12 mouse cellular contexts compared by ENCODE assay signal in the genomic region with DNA sequence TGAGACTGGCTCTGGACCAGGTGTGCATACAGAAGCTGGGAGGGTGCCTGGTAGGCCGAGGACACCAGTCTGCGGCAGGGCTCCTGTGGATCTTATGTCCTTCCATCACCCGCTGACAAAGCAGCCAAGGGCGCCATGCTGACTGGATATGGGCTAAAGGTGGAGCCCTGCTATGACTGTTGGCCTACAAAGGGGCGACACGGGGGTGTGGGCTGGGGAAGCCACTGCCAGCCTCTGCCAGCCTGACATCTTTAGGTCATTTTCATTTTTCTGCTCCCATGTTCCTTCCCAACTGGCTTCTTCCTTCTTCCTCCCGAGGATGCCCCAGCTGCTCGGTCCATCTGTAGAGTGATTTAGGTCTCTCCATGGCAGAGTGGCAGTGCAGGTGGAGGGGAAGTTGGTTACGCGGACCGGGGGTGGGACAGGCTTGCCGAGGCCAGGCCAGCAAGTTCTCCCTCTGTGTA.
DNase-seq lines count a peak whose midpoint lies in the region; ATAC-seq and TF ChIP-seq lines count a peak whose summit lies in the region.
"Had no signal": no experiment of that assay in that cellular context is flagged by ENCODE, and none has a peak within 500 bp of the region (broad histone marks: within the 10 kb centered on the region; RNA-seq: fewer than 3 reads in every experiment).

No protein-coding gene starts in this region.

- H3K27me3 ChIP-seq in cerebellum, adult 2 months (ENCODE audit: control insufficient read depth, insufficient read depth, low read length): no peaks in the 10 kb centered on the region
- no peaks in the 10 kb centered on the region for H3K27me3 ChIP-seq in liver, embryonic 12.5 days (replicated peaks)
- H3K27me3 ChIP-seq in liver, postnatal 0 days (ENCODE audit: insufficient read depth, low read length): no peaks in the 10 kb centered on the region

- ATAC-seq in liver, embryonic 12.5 days: no peak
- ATAC-seq in liver, postnatal 0 days: no peak

- H3K4me1 ChIP-seq in cerebellum, adult 2 months (ENCODE audit: control insufficient read depth, insufficient read depth, low read length): peaks cover 54% of the 10 kb centered on the region
- H3K4me1 ChIP-seq in liver, embryonic 12.5 days: peaks cover 65% of the 10 kb centered on the region
- peaks cover 35% of the 10 kb centered on the region for H3K4me1 ChIP-seq in liver, postnatal 0 days (ENCODE audit: insufficient read depth)

- peak; percentile 59 to 61 for DNase-seq in cerebellum, adult 2 months
- no peak for DNase-seq in cerebellum, adult 8-10 months
- no peak for DNase-seq in liver
- DNase-seq in cerebellum, postnatal 25 days: peak; percentile 48 to 62
- no peak for DNase-seq in liver, postnatal 0 days
- no peak for DNase-seq in kidney, postnatal 36 days
- no peak for DNase-seq in layer of hippocampus, postnatal 25 days (ENCODE audit: extremely low spot score in 1 of 2, low spot score in 1 of 2)
- DNase-seq: heart, postnatal 4 days; kidney, adult 2 months; lung, postnatal 14 days; right cerebral cortex, postnatal 4 days had no signal

- H3K4me3 ChIP-seq in cerebellum, adult 2 months (replicated peaks; ENCODE audit: insufficient read depth, low read depth, low read length): no peak overlapping the region
- no peak overlapping the region for H3K4me3 ChIP-seq in liver, embryonic 12.5 days
- no peak overlapping the region for H3K4me3 ChIP-seq in liver, postnatal 0 days (ENCODE audit: low read depth, low read length)

- TF ChIP-seq POLR2A in cerebellum, adult 2 months (IDR thresholded peaks at IDR 0.05; ENCODE audit: borderline replicate concordance, insufficient read depth, low read length): no peak

- no peak for TF ChIP-seq CTCF in cerebellum, adult 2 months (IDR thresholded peaks at IDR 0.05; ENCODE audit: borderline replicate concordance, insufficient read depth, low read depth, low read length)
- TF ChIP-seq CTCF in liver, postnatal 0 days (IDR thresholded peaks at IDR 0.05; ENCODE audit: low read depth): no peak

- no peaks in the 10 kb centered on the region for H3K36me3 ChIP-seq in liver, embryonic 12.5 days
- peaks cover 3% of the 10 kb centered on the region; the same call in 1 of the 2 replicates for H3K36me3 ChIP-seq in liver, postnatal 0 days (replicated peaks; ENCODE audit: insufficient read depth, low read length)

- 14% methylated on average over 12 of the region's 12 CpGs for WGBS in cerebellum, adult 2 months
- WGBS in liver, embryonic 12.5 days (ENCODE audit: insufficient replicate concordance): 65% methylated on average over 12 of the region's 12 CpGs
- 67% methylated on average over 12 of the region's 12 CpGs for WGBS in liver, postnatal 0 days (ENCODE audit: insufficient replicate concordance)

- 0 out of 2 replicates have a peak overlapping the region, but pooled peaks have one; percentile 15 for H3K9ac ChIP-seq in liver, embryonic 12.5 days
- no peak overlapping the region for H3K9ac ChIP-seq in liver, postnatal 0 days (replicated peaks)

- no peaks in the 10 kb centered on the region for H3K9me3 ChIP-seq in liver, embryonic 12.5 days (replicated peaks)
- H3K9me3 ChIP-seq in liver, postnatal 0 days (ENCODE audit: low read length): no peaks in the 10 kb centered on the region

- TF ChIP-seq EP300 in liver, postnatal 0 days (IDR thresholded peaks at IDR 0.05; ENCODE audit: low read depth): no peak

- peak overlapping the region; percentile 71 for H3K27ac ChIP-seq in cerebellum, adult 2 months (ENCODE audit: insufficient read depth, low read length)
- H3K27ac ChIP-seq in liver, embryonic 12.5 days: peak overlapping the region; percentile 19; the same call in 1 of the 2 replicates
- no peak overlapping the region for H3K27ac ChIP-seq in liver, postnatal 0 days (ENCODE audit: low read depth)

- peak overlapping the region; percentile 55 for H3K4me2 ChIP-seq in liver, embryonic 12.5 days
- H3K4me2 ChIP-seq in liver, postnatal 0 days (ENCODE audit: low read depth, low read length): peak overlapping the region; percentile 38; the same call in 1 of the 2 replicates

Comparison
In these comparisons a context has a peak if more than half of its experiments do, and no peak if none do; other contexts are left out.
1. DNase-seq: peak in cerebellum, adult 2 months (2 of 2) and cerebellum, postnatal 25 days (2 of 2); none in cerebellum, adult 8-10 months (single experiment), liver (single experiment), liver, postnatal 0 days (single experiment), kidney, postnatal 36 days (0 of 2) and layer of hippocampus, postnatal 25 days (0 of 2).